Comparison of ENCODE assay signal across 8 mouse cellular contexts in the genomic region with DNA sequence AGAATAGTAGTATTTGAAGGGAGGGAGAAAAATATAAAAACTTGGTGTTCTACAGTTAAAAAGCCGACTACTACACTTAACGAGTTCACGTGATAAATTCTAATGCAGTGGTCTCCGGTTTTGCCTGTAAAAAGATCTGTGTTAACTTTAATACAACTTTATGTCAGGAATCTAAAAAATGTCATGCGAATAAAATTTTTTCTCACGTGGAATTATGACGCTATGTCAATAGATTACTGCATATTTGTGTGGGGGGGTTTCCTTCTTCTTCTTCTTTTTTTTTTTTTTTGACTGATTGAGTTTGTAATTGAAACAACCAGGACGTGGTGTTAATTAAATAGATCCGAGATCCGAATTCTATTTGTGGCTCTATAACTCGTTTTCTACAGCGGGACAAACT. TPM values are rescaled to one million over a fixed set of nuclear protein-coding genes. Genes with fewer than 3 reads are reported as not detected.
A peak's percentile ranks its signal among the peaks of the same experiment; 100 is the strongest.
DNase-seq lines count a peak whose midpoint lies in the region; ATAC-seq and TF ChIP-seq lines count a peak whose summit lies in the region.

No protein-coding gene starts in this region.

- peak overlapping the region; percentile 92 for H3K4me3 ChIP-seq in heart, embryonic 12.5 days
- H3K4me3 ChIP-seq in ES-E14 (ENCODE audit: insufficient read depth in 1 of 2, low read depth in 1 of 2, low read length in 2 of 2, poor library complexity in 1 of 2, severe bottlenecking in 1 of 2): peak overlapping the region; percentile 87 to 98
- peak overlapping the region; percentile 99 for H3K4me3 ChIP-seq in forebrain, postnatal 0 days (ENCODE audit: low read depth, low read length)
- H3K4me3 ChIP-seq in liver, embryonic 16.5 days (ENCODE audit: low read depth, low read length): peak overlapping the region; percentile 77

- H3K36me3 ChIP-seq in heart, embryonic 12.5 days: peaks cover 3% of the 10 kb centered on the region; the same call in 1 of the 2 replicates
- H3K36me3 ChIP-seq in ES-E14 (ENCODE audit: control insufficient read depth, insufficient read depth, low read length, poor library complexity, severe bottlenecking): no peaks in the 10 kb centered on the region
- H3K36me3 ChIP-seq in forebrain, postnatal 0 days (ENCODE audit: insufficient read depth): no peaks in the 10 kb centered on the region
- no peaks in the 10 kb centered on the region; the same call in 1 of the 2 replicates for H3K36me3 ChIP-seq in liver, embryonic 16.5 days (ENCODE audit: control insufficient read depth, insufficient read depth)

- no peak for DNase-seq in heart, postnatal 10 days
- DNase-seq in ES-E14 (ENCODE audit: low read depth, low spot score): no peak
- DNase-seq in forebrain, postnatal 0 days: no peak
- DNase-seq in adrenal gland, postnatal 25 days: no peak
- DNase-seq in thymus, postnatal 4 days: no peak
- DNase-seq in gastrocnemius, adult 18-20 months (ENCODE audit: low spot score): no peak

- no peak for TF ChIP-seq CTCF in forebrain, postnatal 0 days (IDR thresholded peaks at IDR 0.05; ENCODE audit: low read depth)

- H3K27me3 ChIP-seq in heart, embryonic 12.5 days (replicated peaks): no peaks in the 10 kb centered on the region
- H3K27me3 ChIP-seq in forebrain, postnatal 0 days (ENCODE audit: insufficient read depth, low read length): no peaks in the 10 kb centered on the region
- H3K27me3 ChIP-seq in liver, embryonic 16.5 days (ENCODE audit: control insufficient read depth, insufficient read depth, low read depth, low read length): no peaks in the 10 kb centered on the region

- H3K9ac ChIP-seq in heart, embryonic 12.5 days: peak overlapping the region; percentile 96
- peak overlapping the region; percentile 99 for H3K9ac ChIP-seq in ES-E14 (ENCODE audit: insufficient read depth, low read depth, low read length, poor library complexity, severe bottlenecking)
- H3K9ac ChIP-seq in forebrain, postnatal 0 days: peak overlapping the region; percentile 92
- peak overlapping the region; percentile 87 for H3K9ac ChIP-seq in liver, embryonic 16.5 days (ENCODE audit: low read depth, low read length)

- H3K4me1 ChIP-seq in heart, embryonic 12.5 days (replicated peaks): peaks cover 36% of the 10 kb centered on the region
- peaks cover 0 to 4% of the 10 kb centered on the region in 2 experiments; a peak in 1 of 4 replicates for H3K4me1 ChIP-seq in ES-E14 (ENCODE audit: control insufficient read depth in 2 of 2, insufficient read depth in 2 of 2, low read length in 2 of 2, poor library complexity in 1 of 2)
- peaks cover 5% of the 10 kb centered on the region for H3K4me1 ChIP-seq in forebrain, postnatal 0 days (ENCODE audit: insufficient read depth)
- H3K4me1 ChIP-seq in liver, embryonic 16.5 days (ENCODE audit: control insufficient read depth, low read depth, low read length): peaks cover 34% of the 10 kb centered on the region

- H3K4me2 ChIP-seq in heart, embryonic 12.5 days: peak overlapping the region; percentile 69
- H3K4me2 ChIP-seq in forebrain, postnatal 0 days (ENCODE audit: low read depth): peak overlapping the region; percentile 63
- peak overlapping the region; percentile 65 for H3K4me2 ChIP-seq in liver, embryonic 16.5 days (ENCODE audit: low read depth, low read length)

- ATAC-seq in heart, embryonic 12.5 days (ENCODE audit: insufficient number of reproducible peaks, low FRiP score): no peak
- no peak for ATAC-seq in forebrain, postnatal 0 days
- ATAC-seq in liver, embryonic 16.5 days (ENCODE audit: low read depth): no peak

- in situ Hi-C loops in ES-E14 (cut with MboI; ENCODE audit: low sequenced_read_pairs in 2 of 2, unreplicated experiment in 2 of 2): no loop called here

- H3K27ac ChIP-seq in heart, embryonic 12.5 days (ENCODE audit: poor library complexity, severe bottlenecking): peak overlapping the region; percentile 95; the same call in 1 of the 2 replicates
- peak overlapping the region; percentile 96; the same call in 1 of the 2 replicates for H3K27ac ChIP-seq in ES-E14 (ENCODE audit: insufficient read depth, low read depth, low read length, poor library complexity, severe bottlenecking)
- no peak overlapping the region for H3K27ac ChIP-seq in forebrain, postnatal 0 days (ENCODE audit: low read depth, low read length)
- 0 out of 2 replicates have a peak overlapping the region, but pooled peaks have one; percentile 75 for H3K27ac ChIP-seq in liver, embryonic 16.5 days (ENCODE audit: low read length)

- H3K9me3 ChIP-seq in heart, embryonic 12.5 days (replicated peaks): no peaks in the 10 kb centered on the region
- H3K9me3 ChIP-seq in ES-E14 (ENCODE audit: control insufficient read depth, insufficient read depth, low read depth, low read length): no peaks in the 10 kb centered on the region
- H3K9me3 ChIP-seq in forebrain, postnatal 0 days (ENCODE audit: low read length): no peaks in the 10 kb centered on the region
- no peaks in the 10 kb centered on the region for H3K9me3 ChIP-seq in liver, embryonic 16.5 days (replicated peaks; ENCODE audit: control insufficient read depth, low read length)

- WGBS in heart, embryonic 12.5 days: 14% methylated on average over 12 of the region's 12 CpGs
- WGBS in forebrain, postnatal 0 days: 7% methylated on average over 12 of the region's 12 CpGs
- WGBS in liver, embryonic 16.5 days (ENCODE audit: insufficient replicate concordance): 7% methylated on average over 12 of the region's 12 CpGs

- intact Hi-C loops in heart, postnatal 10 days (cut with DNase I): loop anchor here (5.0 kb wide), 1 partner anchor 1719 kb away; a partner anchor contains a TSS

TF ChIP-seq in ES-E14, 5 proteins besides CTCF, POLR2A, EP300 and RAD21:
- TF ChIP-seq ZC3H11A (IDR thresholded peaks at IDR 0.05; ENCODE audit: borderline replicate concordance, low read depth, low read length) (no peak), MAFK (IDR thresholded peaks at IDR 0.05; ENCODE audit: insufficient read depth, low read depth, low read length) (no peak), CHD2 (IDR thresholded peaks at IDR 0.05; ENCODE audit: low read depth, low read length) (no peak), HCFC1 (IDR thresholded peaks at IDR 0.05; ENCODE audit: borderline replicate concordance, insufficient read depth, low read length) (no peak), ZNF384 (IDR thresholded peaks at IDR 0.05; ENCODE audit: low read depth, low read length) (no peak)

RNA-seq across cellular contexts. Expression of a gene that starts 1.2 kb away (rescaled TPM):
- polyA plus RNA-seq in heart, embryonic 12.5 days (2016; fragmentation: Nextera tagmentation; extraction: Ambion mirVana): 82.3 and 83.0 TPM in 2 replicates
- total RNA-seq in heart, postnatal 10 days (2021): 100 to 1,000 TPM; 128 to 135 TPM
- total RNA-seq in ES-E14 (2012; rRNA removed): 179 and 188 TPM in 2 replicates
- 202 and 222 TPM in 2 replicates for total RNA-seq in forebrain, postnatal 0 days (2014; rRNA removed)
- polyA plus RNA-seq in forebrain, postnatal 0 days (2015; fragmentation: Nextera tagmentation; extraction: Ambion mirVana): 94.0 and 95.9 TPM in 2 replicates
- 30.1 and 31.8 TPM in 2 replicates for polyA plus RNA-seq in liver, embryonic 16.5 days (2015; fragmentation: Nextera tagmentation; extraction: Ambion mirVana)
- total RNA-seq in adrenal gland, postnatal 25 days (2021): 123 and 152 TPM in 2 replicates
- 100 to 1,000 TPM; 116 to 126 TPM for total RNA-seq in gastrocnemius, adult 18-20 months (2021)
